In genomic region chr13:56757201-56757600, GRCm38 (mm10) we compare ENCODE assay signal across 20 mouse cellular contexts. TPM values are rescaled to one million over a fixed set of nuclear protein-coding genes. Genes with fewer than 3 reads are reported as not detected.
"Had no signal": no experiment of that assay in that cellular context is flagged by ENCODE, and none has a peak within 500 bp of the region (broad histone marks: within the 10 kb centered on the region; RNA-seq: fewer than 3 reads in every experiment).

No protein-coding gene starts in this region.

- H3K27ac ChIP-seq: limb, embryonic 15.5 days; liver, embryonic 14.5 days had no signal

- H3K4me3 ChIP-seq: limb, embryonic 15.5 days had no signal

- H3K9me3 ChIP-seq: limb, embryonic 15.5 days had no signal

- H3K4me2 ChIP-seq: limb, embryonic 15.5 days; liver, embryonic 11.5 days; midbrain, embryonic 11.5 days had no signal

- DNase-seq: kidney, adult 18-20 months; kidney, adult 9 months; kidney, postnatal 14 days; kidney, postnatal 4 days; left cerebral cortex, postnatal 4 days; liver, postnatal 0 days; lung, postnatal 4 days; midbrain, embryonic 14.5 days; right cerebral cortex, postnatal 4 days; thymus, adult 18-20 months; thymus, postnatal 4 days had no signal

- H3K36me3 ChIP-seq: limb, embryonic 15.5 days had no signal

- ATAC-seq: inflammation-experienced regulatory T-cells, adult 6 months; intestine, embryonic 16.5 days; liver, postnatal 0 days had no signal

- H3K9ac ChIP-seq: limb, embryonic 15.5 days; liver, embryonic 14.5 days; liver, postnatal 0 days had no signal

RNA-seq across cellular contexts. Expression of gene Gm45623, which starts 3.6 kb away (rescaled TPM):
- total RNA-seq: megakaryocyte progenitor cell, adult 5-6 weeks; megakaryocyte-erythroid progenitor cell, adult 5-6 weeks had no signal
- polyA plus RNA-seq: inflammation-experienced regulatory T-cells, adult 6 months; liver, embryonic 11.5 days; liver, embryonic 14.5 days; liver, postnatal 0 days; midbrain, embryonic 11.5 days; neural tube, embryonic 11.5 days had no signal
